Mouse (Mus musculus): ENCODE measurements at regions not wholly inside any gene's neighbourhood (a gene's known extent, or its start where the extent isn't known, plus 50 kb on each side); places are given as distances from the start of the nearest gene placed in this dataset.

DNA sequence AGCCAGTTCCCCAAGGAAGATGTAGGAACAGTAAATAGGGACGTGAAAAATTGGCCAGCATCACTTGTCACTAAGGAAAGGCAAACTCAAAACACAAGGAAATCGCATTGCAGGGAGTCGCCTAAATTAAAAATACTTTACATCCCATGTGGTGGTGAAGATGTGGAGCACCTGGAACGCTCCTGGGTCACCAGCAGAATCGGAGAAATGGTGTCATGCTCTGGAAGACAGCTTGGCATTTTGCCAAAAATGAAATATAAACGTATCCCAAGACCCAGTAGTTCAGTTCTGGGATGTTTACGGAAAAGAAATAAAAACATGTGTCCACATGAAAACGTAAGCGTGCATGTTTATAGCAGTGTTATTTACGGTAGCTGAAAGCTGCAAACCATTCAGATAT is 111.5 kb downstream of the Tmem30b start:
- H3K36me3 ChIP-seq (ENCODE audit: control insufficient read depth, insufficient read depth, low read length): no peaks in the 10 kb centered on the region
- DNase-seq (ENCODE audit: low read depth in 1 of 2, low spot score in 2 of 2): no peak
- no peak overlapping the region for H3K27ac ChIP-seq (ENCODE audit: insufficient read depth, low read length)
- TF ChIP-seq POLR2A (IDR thresholded peaks at IDR 0.05; ENCODE audit: low read depth, low read length): no peak
- TF ChIP-seq CTCF (IDR thresholded peaks at IDR 0.05; ENCODE audit: extremely low read depth, insufficient read depth, insufficient read length, insufficient replicate concordance): no peak
- no peaks in the 10 kb centered on the region for H3K4me1 ChIP-seq (ENCODE audit: control insufficient read depth, insufficient read depth, insufficient read length)
- H3K4me3 ChIP-seq (ENCODE audit: extremely low read depth, insufficient read depth, insufficient read length): no peak overlapping the region
- WGBS: 83% methylated on average over 10 of the region's 10 CpGs
- no peaks in the 10 kb centered on the region for H3K27me3 ChIP-seq (ENCODE audit: control insufficient read depth, insufficient read depth, low read length)

DNA sequence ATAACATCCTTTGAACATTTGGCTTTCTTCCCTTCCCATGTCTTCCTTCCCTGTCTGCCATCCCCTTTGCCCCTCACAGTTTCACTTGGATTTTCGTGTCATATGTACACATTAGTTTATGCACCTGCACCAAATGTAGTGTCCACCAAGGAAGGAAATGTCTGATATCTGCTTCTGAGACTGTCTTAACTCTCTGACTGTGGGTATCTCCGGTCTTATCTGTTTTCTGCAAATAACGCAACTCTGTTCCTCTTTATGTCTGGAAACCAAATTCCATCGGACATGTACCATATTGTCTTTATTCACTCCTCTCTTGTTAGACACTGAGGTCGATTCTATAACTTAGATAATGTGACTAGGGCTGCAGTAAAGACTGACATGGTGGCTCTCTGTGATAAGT is 113.6 kb downstream of the Tmem30b start:
- 67% methylated on average over 5 of the region's 5 CpGs for WGBS
- TF ChIP-seq CTCF (IDR thresholded peaks at IDR 0.05; ENCODE audit: extremely low read depth, insufficient read depth, insufficient read length, insufficient replicate concordance) (no peak), POLR2A (IDR thresholded peaks at IDR 0.05; ENCODE audit: low read depth, low read length) (no peak)
- Histone ChIP-seq H3K27ac (ENCODE audit: insufficient read depth, low read length) (no peak overlapping the region), H3K4me1 (ENCODE audit: control insufficient read depth, insufficient read depth, insufficient read length) (no peaks in the 10 kb centered on the region), H3K27me3 (ENCODE audit: control insufficient read depth, insufficient read depth, low read length) (no peaks in the 10 kb centered on the region), H3K36me3 (ENCODE audit: control insufficient read depth, insufficient read depth, low read length) (no peaks in the 10 kb centered on the region), H3K4me3 (ENCODE audit: extremely low read depth, insufficient read depth, insufficient read length) (no peak overlapping the region)
- DNase-seq (ENCODE audit: low read depth in 1 of 2, low spot score in 2 of 2): no peak

DNA sequence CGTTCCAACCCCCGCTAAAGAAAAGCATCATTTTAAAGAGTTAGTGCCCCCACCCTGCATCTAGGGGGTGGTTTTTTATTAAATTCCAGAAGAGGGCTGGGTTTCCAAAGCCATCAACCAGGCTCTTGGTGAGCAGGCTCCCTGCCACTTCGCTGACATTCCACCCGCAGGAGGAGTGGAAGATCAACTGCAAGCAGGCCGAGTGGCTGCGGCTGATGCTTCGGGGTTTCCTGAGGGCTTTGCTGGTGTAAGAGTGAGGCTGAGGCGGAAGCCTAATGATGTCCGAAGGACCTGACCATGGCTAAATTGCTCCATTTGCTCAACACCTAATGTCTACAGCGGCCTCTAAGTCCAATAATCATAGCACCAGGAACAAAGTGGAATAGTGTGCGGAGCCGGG is 118.0 kb downstream of the Tmem30b start:
- WGBS: 86% methylated on average over 12 of the region's 12 CpGs

DNA sequence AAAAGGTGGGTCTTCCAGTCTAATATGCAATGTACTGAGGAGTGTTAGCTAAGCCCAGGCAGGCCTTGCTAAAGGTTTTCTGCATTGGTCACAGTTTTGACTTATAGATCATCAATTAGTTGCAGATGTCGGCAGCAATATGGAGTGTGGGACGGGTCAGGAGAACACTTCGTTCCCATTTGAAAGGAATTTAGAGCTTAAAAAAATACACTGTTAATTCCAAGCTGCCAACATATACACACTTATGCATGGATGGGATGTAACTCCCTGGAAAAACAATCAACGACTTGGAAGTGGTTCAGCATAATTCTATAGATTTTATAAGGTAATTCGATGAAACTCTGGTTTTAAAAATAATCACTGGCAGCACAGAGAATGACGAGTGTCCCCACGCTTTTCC is 121.4 kb downstream of the Tmem30b start:
- 92% methylated on average over 7 of the region's 7 CpGs for WGBS
- no peak for TF ChIP-seq POLR2A (IDR thresholded peaks at IDR 0.05; ENCODE audit: low read depth, low read length)
- TF ChIP-seq CTCF (IDR thresholded peaks at IDR 0.05; ENCODE audit: extremely low read depth, insufficient read depth, insufficient read length, insufficient replicate concordance): no peak
- no peaks in the 10 kb centered on the region for H3K27me3 ChIP-seq (ENCODE audit: control insufficient read depth, insufficient read depth, low read length)
- no peaks in the 10 kb centered on the region for H3K36me3 ChIP-seq (ENCODE audit: control insufficient read depth, insufficient read depth, low read length)
- H3K4me1 ChIP-seq (ENCODE audit: control insufficient read depth, insufficient read depth, insufficient read length): no peaks in the 10 kb centered on the region
- no peak overlapping the region for H3K4me3 ChIP-seq (ENCODE audit: extremely low read depth, insufficient read depth, insufficient read length)
- DNase-seq (ENCODE audit: low read depth in 1 of 2, low spot score in 2 of 2): no peak
- no peak overlapping the region for H3K27ac ChIP-seq (ENCODE audit: insufficient read depth, low read length)

More for the DNA sequence above, 118.0 kb downstream of the Tmem30b start:
- Histone ChIP-seq H3K27ac (ENCODE audit: insufficient read depth, low read length) (no peak overlapping the region), H3K36me3 (ENCODE audit: control insufficient read depth, insufficient read depth, low read length) (no peaks in the 10 kb centered on the region), H3K4me3 (ENCODE audit: extremely low read depth, insufficient read depth, insufficient read length) (no peak overlapping the region), H3K4me1 (ENCODE audit: control insufficient read depth, insufficient read depth, insufficient read length) (no peaks in the 10 kb centered on the region), H3K27me3 (ENCODE audit: control insufficient read depth, insufficient read depth, low read length) (no peaks in the 10 kb centered on the region)
- no peak for TF ChIP-seq POLR2A (IDR thresholded peaks at IDR 0.05; ENCODE audit: low read depth, low read length)
- no peak for TF ChIP-seq CTCF (IDR thresholded peaks at IDR 0.05; ENCODE audit: extremely low read depth, insufficient read depth, insufficient read length, insufficient replicate concordance)
- no peak for DNase-seq (ENCODE audit: low read depth in 1 of 2, low spot score in 2 of 2)

DNA sequence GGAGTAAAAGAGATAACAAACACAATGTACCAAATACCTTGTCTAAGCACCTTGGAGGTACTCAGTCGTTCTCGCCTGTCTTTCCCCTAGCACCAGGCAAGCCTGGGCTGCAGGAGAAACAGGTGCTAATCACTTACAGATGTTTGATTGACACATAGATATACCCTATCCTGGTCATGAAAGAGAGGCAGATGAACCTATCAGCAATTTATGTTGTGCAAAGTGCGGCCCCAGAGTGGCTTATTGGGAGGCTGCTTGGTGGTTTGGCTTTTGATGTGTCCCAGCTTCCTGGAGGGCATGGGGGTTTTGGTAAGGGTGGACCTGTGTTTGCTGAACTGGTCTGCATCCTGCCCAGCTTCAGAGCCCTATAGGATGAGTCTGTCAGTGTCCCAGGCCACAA is 129.1 kb downstream of the Tmem30b start:
- no peaks in the 10 kb centered on the region for H3K4me1 ChIP-seq (ENCODE audit: control insufficient read depth, insufficient read depth, insufficient read length)
- no peak overlapping the region for H3K4me3 ChIP-seq (ENCODE audit: extremely low read depth, insufficient read depth, insufficient read length)
- H3K27ac ChIP-seq (ENCODE audit: insufficient read depth, low read length): no peak overlapping the region
- H3K27me3 ChIP-seq (ENCODE audit: control insufficient read depth, insufficient read depth, low read length): no peaks in the 10 kb centered on the region
- 76% methylated on average over 3 of the region's 3 CpGs for WGBS
- no peaks in the 10 kb centered on the region for H3K36me3 ChIP-seq (ENCODE audit: control insufficient read depth, insufficient read depth, low read length)
- TF ChIP-seq CTCF (IDR thresholded peaks at IDR 0.05; ENCODE audit: extremely low read depth, insufficient read depth, insufficient read length, insufficient replicate concordance) (no peak), POLR2A (IDR thresholded peaks at IDR 0.05; ENCODE audit: low read depth, low read length) (no peak)
- DNase-seq (ENCODE audit: low read depth in 1 of 2, low spot score in 2 of 2): no peak

DNA sequence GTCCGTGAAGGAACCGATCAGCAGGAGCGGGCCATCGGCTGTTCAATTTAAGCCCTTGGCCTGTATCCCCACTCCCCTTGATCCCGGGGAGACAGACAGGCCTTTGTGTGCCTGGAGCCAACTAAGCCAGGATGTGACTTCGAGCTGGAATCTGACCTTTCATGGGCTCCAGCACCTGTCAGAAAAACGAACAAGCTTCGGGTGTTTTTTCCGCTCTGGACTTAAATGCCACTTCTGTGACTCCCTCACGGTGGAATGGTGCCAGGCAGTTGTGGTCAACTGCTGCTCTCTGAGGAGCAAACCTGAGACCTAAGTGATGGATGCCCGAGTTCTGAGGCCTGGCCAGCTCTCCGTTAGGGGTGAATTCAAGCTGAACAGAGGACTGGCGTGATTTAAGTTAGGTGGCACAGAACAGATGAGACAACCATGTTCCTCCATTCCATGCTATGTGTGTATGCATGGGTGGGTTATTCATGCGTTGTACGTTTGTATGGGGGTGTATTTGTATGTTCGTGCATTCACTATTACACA is 129.8 kb downstream of the Tmem30b start:
- no peaks in the 10 kb centered on the region for H3K4me1 ChIP-seq (ENCODE audit: control insufficient read depth, insufficient read depth, insufficient read length)
- TF ChIP-seq POLR2A (IDR thresholded peaks at IDR 0.05; ENCODE audit: low read depth, low read length) (no peak), CTCF (IDR thresholded peaks at IDR 0.05; ENCODE audit: extremely low read depth, insufficient read depth, insufficient read length, insufficient replicate concordance) (no peak)
- H3K36me3 ChIP-seq (ENCODE audit: control insufficient read depth, insufficient read depth, low read length): no peaks in the 10 kb centered on the region
- WGBS: 68% methylated on average over 16 of the region's 16 CpGs
- no peak overlapping the region for H3K27ac ChIP-seq (ENCODE audit: insufficient read depth, low read length)
- no peaks in the 10 kb centered on the region for H3K27me3 ChIP-seq (ENCODE audit: control insufficient read depth, insufficient read depth, low read length)
- H3K4me3 ChIP-seq (ENCODE audit: extremely low read depth, insufficient read depth, insufficient read length): no peak overlapping the region
- DNase-seq (ENCODE audit: low read depth in 1 of 2, low spot score in 2 of 2): no peak

DNA sequence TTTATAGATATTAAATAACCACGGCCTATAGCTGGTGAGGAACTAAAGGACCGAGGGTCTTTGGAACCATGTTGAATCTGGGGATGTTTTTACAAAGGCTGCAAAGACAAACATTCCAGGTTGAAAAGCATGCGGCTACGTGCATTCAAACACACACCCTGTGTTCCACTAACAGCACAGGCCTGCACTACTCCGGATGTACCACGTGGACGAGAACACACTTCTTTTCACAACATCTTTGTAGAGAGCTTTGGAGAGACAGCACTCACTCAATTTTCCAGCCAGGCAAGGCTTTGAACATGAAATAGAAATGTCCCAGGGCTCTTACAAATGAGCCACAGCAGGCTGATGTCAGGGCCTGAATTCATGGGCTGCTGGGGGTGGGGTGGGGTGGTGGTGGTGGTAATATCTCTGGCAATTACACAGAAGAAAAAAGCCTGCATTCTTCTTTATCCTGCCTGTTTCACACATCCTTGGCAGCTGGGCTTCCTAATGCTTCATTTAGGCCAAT is 129.3 kb downstream of the Slc38a6 start:
- Histone ChIP-seq H3K27ac (ENCODE audit: insufficient read depth, low read length) (no peak overlapping the region), H3K4me3 (ENCODE audit: extremely low read depth, insufficient read depth, insufficient read length) (no peak overlapping the region), H3K27me3 (ENCODE audit: control insufficient read depth, insufficient read depth, low read length) (no peaks in the 10 kb centered on the region), H3K4me1 (ENCODE audit: control insufficient read depth, insufficient read depth, insufficient read length) (no peaks in the 10 kb centered on the region), H3K36me3 (ENCODE audit: control insufficient read depth, insufficient read depth, low read length) (no peaks in the 10 kb centered on the region)
- WGBS: 91% methylated on average over 7 of the region's 7 CpGs
- no peak for DNase-seq (ENCODE audit: low read depth in 1 of 2, low spot score in 2 of 2)
- TF ChIP-seq CTCF (IDR thresholded peaks at IDR 0.05; ENCODE audit: extremely low read depth, insufficient read depth, insufficient read length, insufficient replicate concordance) (no peak), POLR2A (IDR thresholded peaks at IDR 0.05; ENCODE audit: low read depth, low read length) (no peak)
